Mouse (Mus musculus) CH12.LX (cell line): ENCODE results near the gene Pak2.

Experiments
- CTCF ChIP-seq, 2 experiments: IDR thresholded peaks in 1 of 2; conservative IDR thresholded peaks in 1 of 2; 2 replicates each; pipeline ENCODE4 v1.5.1; 2011 to 2012; ENCODE audit warnings: low read depth in 2 of 2, low read length in 2 of 2, improper control_type of control experiment in 1 of 2, inconsistent platforms in 1 of 2, mild to moderate bottlenecking in 1 of 2, moderate library complexity in 1 of 2
- EP300 ChIP-seq: IDR thresholded peaks from 2 replicates; pipeline ENCODE4 v1.6.1; 2011; ENCODE audit warnings: low read length, improper control_type of control experiment
- NRF1 ChIP-seq: IDR thresholded peaks from 2 replicates; pipeline ENCODE4 v1.6.1; 2014; ENCODE audit warnings: low read depth, mild to moderate bottlenecking, inconsistent platforms, low read length, improper control_type of control experiment, moderate library complexity
- TBP ChIP-seq: conservative IDR thresholded peaks from 2 replicates; pipeline ENCODE4 v1.6.1; 2011; ENCODE audit warnings: low read depth, low read length, improper control_type of control experiment
- ZC3H11A ChIP-seq: IDR thresholded peaks from 2 replicates; pipeline ENCODE4 v1.6.1; 2012; ENCODE audit warnings: low read depth, mild to moderate bottlenecking, inconsistent platforms, low read length, improper control_type of control experiment

GRCm38 (mm10) chr16:31980946-31981345, 98.2 kb downstream of the Pak2 start:
- TF ChIP-seq NRF1 (no peak), ZC3H11A (no peak), EP300 (no peak), TBP (no peak), CTCF (conservative IDR thresholded peaks at IDR 0.05 in 1 of 2, IDR thresholded peaks at IDR 0.05 in 1 of 2; ENCODE audit: low read depth in 2 of 2, low read length in 2 of 2) (peak in 1 of 2 experiments; percentile 35; a peak in 2 of 4 replicates)
